Mouse (Mus musculus) intestine, embryonic 16.5 days (tissue): ENCODE results near the gene Gm49339. TPM values are rescaled to one million over a fixed set of nuclear protein-coding genes. Genes with fewer than 3 reads are reported as not detected.

Experiments used
- ATAC-seq: fragments of 200-750 bp; cut with Nextera tagmentation; 2 replicates; pipeline ENCODE4 v1.8.0; 2017; ENCODE audit warnings: moderate TSS enrichment, moderate library complexity
- H3K27ac ChIP-seq: fragments of 300-500 bp; sonication (generic); 2 replicates; pipeline ENCODE4 v1.5.1; 2014; ENCODE audit warnings: mild to moderate bottlenecking, low read length
- H3K27me3 ChIP-seq: fragments of 300-500 bp; sonication (generic); replicated peaks from 2 replicates; pipeline ENCODE4 v1.6.1; 2014; ENCODE audit warnings: low read length, control low read depth, mixed read lengths; ENCODE audit not compliant: control insufficient read depth, insufficient read depth
- H3K36me3 ChIP-seq: fragments of 300-500 bp; sonication (generic); 2 replicates; pipeline ENCODE4 v1.6.1; 2014; ENCODE audit warnings: low read length, control low read depth; ENCODE audit not compliant: control insufficient read depth, insufficient read depth
- H3K4me1 ChIP-seq: fragments of 300-500 bp; sonication (generic); 2 replicates; pipeline ENCODE4 v1.6.1; 2014; ENCODE audit warnings: low read length, control low read depth, mixed read lengths; ENCODE audit not compliant: control insufficient read depth, insufficient read depth
- H3K4me2 ChIP-seq: fragments of 300-500 bp; sonication (generic); 2 replicates; pipeline ENCODE4 v1.6.1; 2014; ENCODE audit warnings: low read depth, low read length, control low read depth
- H3K4me3 ChIP-seq: fragments of 300-500 bp; sonication (generic); 2 replicates; pipeline ENCODE4 v1.5.1; 2014; ENCODE audit warnings: mild to moderate bottlenecking, low read length
- H3K9ac ChIP-seq: fragments of 300-500 bp; sonication (generic); 2 replicates; pipeline ENCODE4 v1.6.1; 2014; ENCODE audit warnings: low read depth, low read length
- H3K9me3 ChIP-seq: fragments of 300-500 bp; sonication (generic); 2 replicates; pipeline ENCODE4 v1.6.1; 2016; ENCODE audit warnings: low read length, control low read depth; ENCODE audit not compliant: control insufficient read depth
- WGBS: fragments of 180-500 bp; shearing (Covaris S2); extraction: QIAGEN DNeasy Blood & Tissue Kit; methylation state at CpG from one replicate; pipeline ENCODE4 v1.1.7; 2014; 5-methylcytosine and 5-hydroxymethylcytosine counted together
- polyA plus RNA-seq: library from polyadenylated mRNA; unstranded; fragments of >200 nt; fragmentation: Nextera tagmentation; extraction: Ambion mirVana; gene quantifications from 2 replicates; pipeline ENCODE4 v1.2.1, GENCODE M21; 2015

The Gm49339 gene
- polyA plus RNA-seq, 1 experiment from 2014 or later: not detected

DNA sequence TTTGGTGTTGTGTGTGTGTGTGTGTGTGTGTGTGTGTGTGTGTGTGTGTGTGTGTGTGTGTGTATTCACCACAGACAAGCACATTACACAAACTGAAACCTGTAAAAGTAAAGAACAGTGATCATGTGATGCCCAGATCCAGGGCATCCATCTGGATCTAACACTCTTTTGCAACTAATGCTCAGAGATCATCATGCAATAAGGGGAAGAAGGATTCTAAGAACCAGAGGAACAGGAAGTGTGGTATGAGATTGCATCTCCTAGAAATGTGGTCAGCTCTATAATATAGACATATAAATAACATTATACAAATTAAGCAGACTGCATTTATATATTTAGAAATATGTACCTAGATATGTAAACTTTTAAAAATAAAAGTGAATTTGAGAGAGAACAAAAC is 39.6 kb downstream of the Gm49339 start:
- Histone ChIP-seq H3K27me3 (no peaks in the 10 kb centered on the region), H3K9ac (no peak overlapping the region), H3K27ac (no peak overlapping the region), H3K9me3 (no peaks in the 10 kb centered on the region), H3K4me1 (no peaks in the 10 kb centered on the region), H3K36me3 (no peaks in the 10 kb centered on the region), H3K4me3 (no peak overlapping the region), H3K4me2 (no peak overlapping the region)
- no peak for ATAC-seq

DNA sequence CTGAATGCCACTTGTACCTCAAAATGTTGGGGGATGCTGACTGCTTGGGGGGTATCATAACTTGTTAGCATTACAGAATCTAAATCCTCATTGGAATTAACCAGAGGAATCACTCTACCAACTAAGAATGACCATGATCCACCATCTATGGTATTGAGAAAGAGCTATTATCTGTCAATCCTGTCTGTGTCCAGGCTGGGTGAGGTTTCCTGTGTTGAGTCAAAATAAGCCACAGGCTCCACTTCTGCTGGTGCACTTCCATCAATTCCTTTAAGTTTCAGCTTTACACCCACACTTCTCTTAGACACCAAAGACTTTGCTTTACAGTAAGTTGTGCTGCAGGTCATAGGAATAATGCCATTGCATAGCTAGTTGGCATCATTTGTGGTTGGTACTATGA is 41.0 kb downstream of the Gm49339 start:
- H3K9me3 ChIP-seq: no peaks in the 10 kb centered on the region
- no peak overlapping the region for H3K4me3 ChIP-seq
- no peaks in the 10 kb centered on the region for H3K36me3 ChIP-seq
- no peaks in the 10 kb centered on the region for H3K4me1 ChIP-seq
- ATAC-seq: no peak
- H3K4me2 ChIP-seq: no peak overlapping the region
- no peaks in the 10 kb centered on the region for H3K27me3 ChIP-seq
- H3K9ac ChIP-seq: no peak overlapping the region
- H3K27ac ChIP-seq: no peak overlapping the region

DNA sequence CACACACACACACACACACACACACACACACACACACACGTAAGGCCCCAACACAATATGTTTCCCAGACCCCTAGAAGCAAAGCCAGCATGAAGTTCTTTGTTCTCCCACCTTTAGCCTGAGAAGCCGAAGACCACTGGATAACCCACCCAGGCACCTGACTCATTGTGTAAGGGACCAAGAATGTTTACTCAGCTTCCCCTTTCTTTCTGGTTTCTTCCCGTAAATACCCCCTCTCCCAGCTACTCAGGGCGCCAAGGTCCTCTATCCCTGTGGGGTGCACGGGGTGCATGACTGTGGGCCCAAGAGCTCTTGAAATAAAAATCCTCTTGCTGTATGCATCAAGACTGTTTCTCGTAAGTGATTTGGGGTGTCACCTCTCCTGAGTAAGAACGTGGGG is 45.7 kb downstream of the Gm49339 start:
- WGBS: 68% methylated on average over 7 of the region's 7 CpGs
- H3K27me3 ChIP-seq: no peaks in the 10 kb centered on the region
- ATAC-seq: no peak
- no peak overlapping the region for H3K9ac ChIP-seq
- no peak overlapping the region for H3K4me2 ChIP-seq
- H3K36me3 ChIP-seq: no peaks in the 10 kb centered on the region
- H3K4me3 ChIP-seq: no peak overlapping the region
- H3K4me1 ChIP-seq: no peaks in the 10 kb centered on the region
- no peak overlapping the region for H3K27ac ChIP-seq
- no peaks in the 10 kb centered on the region for H3K9me3 ChIP-seq

DNA sequence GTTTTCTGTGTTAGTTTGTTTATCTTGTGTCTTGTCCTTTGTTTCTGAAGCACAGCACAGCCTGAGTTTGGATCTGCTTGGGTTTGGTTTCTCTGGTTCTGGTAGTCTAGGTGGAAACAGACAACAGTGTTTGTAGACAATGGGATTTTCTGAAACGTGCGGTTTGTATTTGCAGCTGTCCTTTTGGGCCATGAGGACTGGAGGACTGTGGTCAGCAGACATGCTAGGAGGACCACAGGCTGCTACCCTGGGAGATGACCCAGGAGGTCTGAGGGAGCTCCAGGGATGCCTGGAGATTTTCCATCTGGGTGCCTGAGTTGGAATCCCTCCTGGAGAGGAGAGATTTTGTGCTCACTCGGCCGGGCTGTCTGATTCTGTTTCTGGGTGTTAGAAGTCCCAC is 46.2 kb downstream of the Gm49339 start:
- ATAC-seq: no peak
- no peak overlapping the region for H3K9ac ChIP-seq
- WGBS: 70% methylated on average over 4 of the region's 4 CpGs

DNA sequence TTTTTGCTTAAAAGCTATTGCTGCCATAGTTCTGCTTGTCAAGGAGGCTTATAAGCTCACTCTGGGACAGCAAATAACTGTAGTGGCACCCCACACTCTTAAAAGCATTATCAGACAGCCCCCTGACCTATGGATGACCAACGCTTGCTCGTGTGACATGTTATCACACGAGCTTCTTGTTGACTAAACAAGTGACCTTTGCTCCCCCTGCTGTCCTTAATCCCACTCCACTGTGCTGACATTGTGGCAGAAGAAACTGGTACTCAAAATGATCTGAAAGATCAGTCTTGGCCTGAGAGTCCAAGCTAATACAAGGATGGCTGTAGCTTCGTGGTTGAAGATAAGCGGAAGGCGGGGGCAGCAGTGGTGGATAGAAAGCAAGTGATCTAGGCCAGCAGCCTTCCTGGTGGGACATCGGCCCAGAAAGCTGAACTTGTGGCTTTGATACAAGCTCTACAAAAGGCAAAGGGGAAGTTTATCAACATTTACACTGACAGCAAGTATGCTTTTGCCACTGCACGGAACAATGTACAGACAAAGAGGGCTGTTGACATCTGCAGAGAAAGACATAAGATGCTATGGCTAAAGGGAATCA is 48.5 kb downstream of the Gm49339 start:
- H3K9ac ChIP-seq: no peak overlapping the region
- H3K4me2 ChIP-seq: no peak overlapping the region
- H3K36me3 ChIP-seq: no peaks in the 10 kb centered on the region
- 63% methylated on average over 8 of the region's 8 CpGs for WGBS
- no peaks in the 10 kb centered on the region for H3K27me3 ChIP-seq
- no peak overlapping the region for H3K27ac ChIP-seq
- H3K4me1 ChIP-seq: no peaks in the 10 kb centered on the region
- no peak for ATAC-seq
- no peaks in the 10 kb centered on the region for H3K9me3 ChIP-seq
- H3K4me3 ChIP-seq: no peak overlapping the region

More for the DNA sequence above, 46.2 kb downstream of the Gm49339 start:
- Histone ChIP-seq H3K36me3 (no peaks in the 10 kb centered on the region), H3K4me2 (no peak overlapping the region), H3K9me3 (no peaks in the 10 kb centered on the region), H3K27ac (no peak overlapping the region), H3K4me3 (no peak overlapping the region), H3K4me1 (no peaks in the 10 kb centered on the region), H3K27me3 (no peaks in the 10 kb centered on the region)

DNA sequence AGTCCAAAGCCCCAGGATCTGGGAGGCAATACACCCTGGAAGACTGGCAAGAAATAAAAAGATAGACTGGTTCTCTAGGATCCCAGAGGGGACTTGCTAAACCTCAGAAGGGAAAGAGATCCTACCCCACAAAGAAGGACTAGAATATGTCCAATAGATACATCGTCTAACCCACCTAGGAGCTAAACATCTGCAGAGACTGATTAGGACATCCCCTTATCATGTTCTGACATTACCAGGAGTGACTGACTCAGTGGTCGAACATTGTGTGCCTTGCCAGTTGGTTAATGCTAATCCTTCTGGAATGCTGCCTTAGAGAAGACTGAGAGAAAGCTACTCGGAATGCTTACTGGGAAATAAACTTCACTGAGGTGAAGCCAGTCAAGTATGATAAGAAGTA is 49.1 kb downstream of the Gm49339 start:
- no peak overlapping the region for H3K9ac ChIP-seq
- no peaks in the 10 kb centered on the region for H3K9me3 ChIP-seq
- no peak overlapping the region for H3K4me2 ChIP-seq
- 70% methylated on average over 3 of the region's 3 CpGs for WGBS
- no peaks in the 10 kb centered on the region for H3K27me3 ChIP-seq
- H3K27ac ChIP-seq: no peak overlapping the region
- no peak overlapping the region for H3K4me3 ChIP-seq
- H3K36me3 ChIP-seq: no peaks in the 10 kb centered on the region
- H3K4me1 ChIP-seq: no peaks in the 10 kb centered on the region
- no peak for ATAC-seq

DNA sequence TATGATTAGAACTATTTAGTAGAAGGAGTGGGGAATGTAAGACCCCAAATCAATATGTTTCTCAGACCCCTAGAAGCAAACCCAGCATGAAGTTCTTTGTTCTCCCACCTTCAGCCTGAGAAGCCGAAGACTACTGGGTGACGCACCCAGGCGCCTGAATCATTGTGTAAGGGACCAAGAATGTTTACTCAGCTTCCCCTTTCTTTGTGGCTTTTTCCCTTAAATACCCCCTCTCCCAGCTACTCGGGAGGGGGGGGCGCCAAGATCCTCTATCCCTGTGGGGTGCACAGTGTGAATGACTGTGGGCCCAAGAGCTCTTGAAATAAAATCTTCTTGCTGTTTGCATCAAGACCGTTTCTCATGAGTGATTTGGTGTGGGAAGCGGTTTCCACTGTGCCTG is 50.4 kb downstream of the Gm49339 start:
- no peak overlapping the region for H3K9ac ChIP-seq
- H3K27me3 ChIP-seq: no peaks in the 10 kb centered on the region
- no peaks in the 10 kb centered on the region for H3K4me1 ChIP-seq
- H3K9me3 ChIP-seq: no peaks in the 10 kb centered on the region
- no peak overlapping the region for H3K4me2 ChIP-seq
- no peak overlapping the region for H3K27ac ChIP-seq
- ATAC-seq: no peak
- H3K4me3 ChIP-seq: no peak overlapping the region
- 83% methylated on average over 7 of the region's 7 CpGs for WGBS
- H3K36me3 ChIP-seq: no peaks in the 10 kb centered on the region

Other genes with a start within 250 kb of the Gm49339 start
- 0.70 and 0.98 TPM in 2 replicates for gene Lilr4b, start within 50 bp of the Gm49339 start, polyA plus RNA-seq
- gene Lilrb4a, start 10.3 kb downstream of the Gm49339 start, polyA plus RNA-seq: 1.6 and 2.3 TPM in 2 replicates
- gene Fam162b, start 109.9 kb downstream of the Gm49339 start, polyA plus RNA-seq: 7.7 and 10.5 TPM in 2 replicates
- not detected in 2 replicates for gene Gprc6a, start 150.8 kb downstream of the Gm49339 start, polyA plus RNA-seq
- 1.7 and 1.8 TPM in 2 replicates for gene Rfx6, start 197.1 kb downstream of the Gm49339 start, polyA plus RNA-seq